Mouse (Mus musculus) thymus, adult 2 months (tissue): ENCODE results near the gene Zbtb20.

Source experiments
- CTCF ChIP-seq: fragments of 200-500 bp; IDR thresholded peaks from 2 replicates; pipeline ENCODE4 v1.5.1; 2012; ENCODE audit warnings: mild to moderate bottlenecking, control low read depth, low read length, moderate library complexity, borderline replicate concordance; ENCODE audit not compliant: control insufficient read depth, poor library complexity, insufficient read depth; ENCODE audit errors: extremely low read depth
- POLR2A ChIP-seq: fragments of 200-500 bp; IDR thresholded peaks from 2 replicates; pipeline ENCODE4 v1.6.1; 2012; ENCODE audit warnings: mild to moderate bottlenecking, low read length, control low read depth, moderate library complexity; ENCODE audit not compliant: control insufficient read depth, poor library complexity, insufficient read depth; ENCODE audit errors: extremely low read depth

- TF ChIP-seq POLR2A (no peak), CTCF (no peak)
Observed at GRCm38 (mm10) chr16:43190390-43190789, 314.7 kb downstream of the Zbtb20 start.
